Mouse (Mus musculus): Measurements from ENCODE around the gene Gm20747. TPM values are rescaled to one million over a fixed set of nuclear protein-coding genes. Genes with fewer than 3 reads are reported as not detected.
"Not testable (repeated sequence)": the region's sequence is repeated elsewhere in the genome, so short reads cannot be mapped to it uniquely, and the experiment has no call there.

Gm20747 gene
- not detected for total RNA-seq (2021)
- long read RNA-seq, experiment 1 = 0 reads
- long read RNA-seq, experiment 2 = 0 reads

DNA sequence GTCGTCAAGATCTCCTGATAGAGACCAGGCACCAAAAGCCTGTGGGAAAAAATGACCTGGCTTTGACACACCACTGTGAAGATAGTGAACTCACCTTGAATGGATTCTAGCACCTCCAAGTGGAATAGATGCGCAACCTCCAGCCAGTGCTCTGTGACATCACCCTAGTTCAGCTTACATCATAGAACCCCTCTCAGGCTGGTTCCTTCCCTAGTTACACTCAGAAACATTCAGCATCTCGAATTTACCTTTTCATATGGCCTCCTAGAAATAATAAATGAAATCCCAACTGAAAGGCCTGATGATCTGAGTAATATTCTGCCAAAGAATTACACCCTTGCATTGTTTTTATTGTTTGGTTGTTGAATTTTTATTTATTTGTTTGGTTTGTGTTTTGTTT is at the start of gene Gm20747:
TSS of gene Gm20747 (minus strand) at position 101 of the 400 bp plus-strand sequence.
- DNase-seq; intact Hi-C loops (cut with DNase I): not testable (repeated sequence)

Measured in gastrocnemius, postnatal 36 days (tissue).